Mouse (Mus musculus): ENCODE measurements around the gene Ulk2. TPM values are rescaled to one million over a fixed set of nuclear protein-coding genes. Genes with fewer than 3 reads are reported as not detected.
"Not testable (repeated sequence)": the region's sequence is repeated elsewhere in the genome, so short reads cannot be mapped to it uniquely, and the experiment has no call there.

Ulk2 gene
- total and polyA plus RNA-seq, 3 experiments, result 9.4 to 10.3 TPM; not detected in 1

- no peak for TF ChIP-seq TAL1 (IDR thresholded peaks at IDR 0.05; ENCODE audit: low read length)
- no peak for TF ChIP-seq ELF1 (IDR thresholded peaks at IDR 0.05; ENCODE audit: low read depth, low read length)
- TF ChIP-seq MXI1 (IDR thresholded peaks at IDR 0.05; ENCODE audit: low read depth, low read length), result no peak
- no peak for TF ChIP-seq CHD2 (IDR thresholded peaks at IDR 0.05; ENCODE audit: low read length)
- TF ChIP-seq NELFE (IDR thresholded peaks at IDR 0.05; ENCODE audit: low read depth, low read length), result no peak
- no peak for TF ChIP-seq GABPA (IDR thresholded peaks at IDR 0.05; ENCODE audit: low read depth, low read length)
- no peak for TF ChIP-seq POLR2AphosphoS2 (IDR thresholded peaks at IDR 0.05; ENCODE audit: low read length)
- no peak for TF ChIP-seq MYB (IDR thresholded peaks at IDR 0.05; ENCODE audit: low read depth, low read length)
- TF ChIP-seq ZMIZ1 (IDR thresholded peaks at IDR 0.05; ENCODE audit: low read depth, low read length), result no peak
- TF ChIP-seq MAFK (IDR thresholded peaks at IDR 0.05; ENCODE audit: borderline replicate concordance, low read depth, low read length), result no peak
- TF ChIP-seq USF1 (IDR thresholded peaks at IDR 0.05; ENCODE audit: low read depth, low read length), result no peak
- no peaks in the 10 kb centered on the region for H3K79me2 ChIP-seq (ENCODE audit: control insufficient read depth, insufficient read depth, low read length, poor library complexity)
- peaks cover 0 to 2% of the 10 kb centered on the region in 2 experiments; a peak in 1 of 4 replicates for H3K36me3 ChIP-seq (ENCODE audit: control insufficient read depth in 1 of 2, insufficient read depth in 2 of 2, low read length in 2 of 2)
- H3K4me1 ChIP-seq (ENCODE audit: control insufficient read depth in 1 of 2, insufficient read depth in 2 of 2, low read length in 2 of 2), result no peaks in the 10 kb centered on the region
- no peaks in the 10 kb centered on the region for H3K9me3 ChIP-seq (replicated peaks; ENCODE audit: insufficient read depth, low read length)
- peak; percentile 32 for DNase-seq (ENCODE audit: low read depth, low spot score)
- H3K27me3 ChIP-seq (ENCODE audit: control insufficient read depth in 1 of 2, insufficient read depth in 2 of 2, low read length in 2 of 2), result no peaks in the 10 kb centered on the region
- no peak overlapping the region for H3K9ac ChIP-seq (ENCODE audit: control insufficient read depth, low read depth, low read length, poor library complexity, severe bottlenecking)
- H3K4me3 ChIP-seq (ENCODE audit: control insufficient read depth in 1 of 2, insufficient read depth in 1 of 2, low read depth in 2 of 2, low read length in 2 of 2), result no peak overlapping the region
- no peak overlapping the region for H3K27ac ChIP-seq (ENCODE audit: control insufficient read depth, low read depth, low read length)
Measured at GRCm38 (mm10) chr11:61793441-61793840, 61.4 kb downstream of the Ulk2 start.

- no peak overlapping the region for H3K27ac ChIP-seq (ENCODE audit: control insufficient read depth, low read depth, low read length)
- no peak overlapping the region for H3K4me3 ChIP-seq (ENCODE audit: control insufficient read depth in 1 of 2, insufficient read depth in 1 of 2, low read depth in 2 of 2, low read length in 2 of 2)
- H3K9ac ChIP-seq (ENCODE audit: control insufficient read depth, low read depth, low read length, poor library complexity, severe bottlenecking), result no peak overlapping the region
- H3K27me3 ChIP-seq (ENCODE audit: control insufficient read depth in 1 of 2, insufficient read depth in 2 of 2, low read length in 2 of 2), result no peaks in the 10 kb centered on the region
- H3K9me3 ChIP-seq (replicated peaks; ENCODE audit: insufficient read depth, low read length), result no peaks in the 10 kb centered on the region
- H3K4me1 ChIP-seq (ENCODE audit: control insufficient read depth in 1 of 2, insufficient read depth in 2 of 2, low read length in 2 of 2), result no peaks in the 10 kb centered on the region
- peaks cover 0 to 9% of the 10 kb centered on the region in 2 experiments; a peak in 2 of 4 replicates for H3K36me3 ChIP-seq (ENCODE audit: control insufficient read depth in 1 of 2, insufficient read depth in 2 of 2, low read length in 2 of 2)
- TF ChIP-seq TBP (IDR thresholded peaks at IDR 0.05; ENCODE audit: low read depth, low read length) (no peak), MAZ (IDR thresholded peaks at IDR 0.05; ENCODE audit: low read depth, low read length) (no peak), GATA1 (IDR thresholded peaks at IDR 0.05; ENCODE audit: low read depth, low read length) (peak; percentile 43; the same call in 1 of the 2 replicates), USF1 (IDR thresholded peaks at IDR 0.05; ENCODE audit: low read depth, low read length) (no peak), MXI1 (IDR thresholded peaks at IDR 0.05; ENCODE audit: low read depth, low read length) (no peak), SMC3 (IDR thresholded peaks at IDR 0.05; ENCODE audit: low read depth, low read length) (no peak), MAFK (IDR thresholded peaks at IDR 0.05; ENCODE audit: borderline replicate concordance, low read depth, low read length) (no peak), ZNF384 (IDR thresholded peaks at IDR 0.05; ENCODE audit: low read depth, low read length) (no peak), RCOR1 (IDR thresholded peaks at IDR 0.05; ENCODE audit: low read depth, low read length) (peak; percentile 96), KAT2A (conservative IDR thresholded peaks at IDR 0.05; ENCODE audit: low read depth, low read length) (no peak), ELF1 (IDR thresholded peaks at IDR 0.05; ENCODE audit: low read depth, low read length) (no peak), CTCF (IDR thresholded peaks at IDR 0.05 in 2 of 3, conservative IDR thresholded peaks at IDR 0.05 in 1 of 3; ENCODE audit: control insufficient read depth in 1 of 3, insufficient read depth in 1 of 3, low read depth in 2 of 3, low read length in 3 of 3, poor library complexity in 1 of 3, severe bottlenecking in 1 of 3) (no peak), POLR2A (IDR thresholded peaks at IDR 0.05; ENCODE audit: control insufficient read depth in 1 of 2, insufficient read depth in 1 of 2, low read depth in 1 of 2, low read length in 2 of 2, poor library complexity in 1 of 2) (no peak), ETS1 (IDR thresholded peaks at IDR 0.05; ENCODE audit: low read depth, low read length) (no peak), MAX (IDR thresholded peaks at IDR 0.05; ENCODE audit: low read length) (no peak), ZKSCAN1 (IDR thresholded peaks at IDR 0.05; ENCODE audit: low read depth, low read length) (no peak), EP300 (IDR thresholded peaks at IDR 0.05; ENCODE audit: low read depth in 1 of 2, low read length in 2 of 2) (no peak)
- no peaks in the 10 kb centered on the region for H3K79me2 ChIP-seq (ENCODE audit: control insufficient read depth, insufficient read depth, low read length, poor library complexity)
- DNase-seq (ENCODE audit: low read depth, low spot score), result no peak
Measured at GRCm38 (mm10) chr11:61788550-61788949, 66.3 kb downstream of the Ulk2 start.

GRCm38 (mm10) chr11:61782526-61782925 lies 72.3 kb downstream of the Ulk2 start:
- not testable (repeated sequence) for H3K79me2 ChIP-seq (ENCODE audit: control insufficient read depth, insufficient read depth, low read length, poor library complexity); DNase-seq (ENCODE audit: low read depth, low spot score); H3K9ac ChIP-seq (ENCODE audit: control insufficient read depth, low read depth, low read length, poor library complexity, severe bottlenecking); H3K27me3 ChIP-seq (ENCODE audit: control insufficient read depth in 1 of 2, insufficient read depth in 2 of 2, low read length in 2 of 2); H3K9me3 ChIP-seq (replicated peaks; ENCODE audit: insufficient read depth, low read length); H3K27ac ChIP-seq (ENCODE audit: control insufficient read depth, low read depth, low read length); H3K4me1 ChIP-seq (ENCODE audit: control insufficient read depth in 1 of 2, insufficient read depth in 2 of 2, low read length in 2 of 2); H3K4me3 ChIP-seq (ENCODE audit: control insufficient read depth in 1 of 2, insufficient read depth in 1 of 2, low read depth in 2 of 2, low read length in 2 of 2)
- H3K36me3 ChIP-seq (ENCODE audit: control insufficient read depth in 1 of 2, insufficient read depth in 2 of 2, low read length in 2 of 2), result peaks cover 4 to 12% of the 10 kb centered on the region in 2 experiments; a peak in 3 of 4 replicates

Measured in MEL (cell line).